ENCODE assay signal across 8 mouse cellular contexts in the genomic region with DNA sequence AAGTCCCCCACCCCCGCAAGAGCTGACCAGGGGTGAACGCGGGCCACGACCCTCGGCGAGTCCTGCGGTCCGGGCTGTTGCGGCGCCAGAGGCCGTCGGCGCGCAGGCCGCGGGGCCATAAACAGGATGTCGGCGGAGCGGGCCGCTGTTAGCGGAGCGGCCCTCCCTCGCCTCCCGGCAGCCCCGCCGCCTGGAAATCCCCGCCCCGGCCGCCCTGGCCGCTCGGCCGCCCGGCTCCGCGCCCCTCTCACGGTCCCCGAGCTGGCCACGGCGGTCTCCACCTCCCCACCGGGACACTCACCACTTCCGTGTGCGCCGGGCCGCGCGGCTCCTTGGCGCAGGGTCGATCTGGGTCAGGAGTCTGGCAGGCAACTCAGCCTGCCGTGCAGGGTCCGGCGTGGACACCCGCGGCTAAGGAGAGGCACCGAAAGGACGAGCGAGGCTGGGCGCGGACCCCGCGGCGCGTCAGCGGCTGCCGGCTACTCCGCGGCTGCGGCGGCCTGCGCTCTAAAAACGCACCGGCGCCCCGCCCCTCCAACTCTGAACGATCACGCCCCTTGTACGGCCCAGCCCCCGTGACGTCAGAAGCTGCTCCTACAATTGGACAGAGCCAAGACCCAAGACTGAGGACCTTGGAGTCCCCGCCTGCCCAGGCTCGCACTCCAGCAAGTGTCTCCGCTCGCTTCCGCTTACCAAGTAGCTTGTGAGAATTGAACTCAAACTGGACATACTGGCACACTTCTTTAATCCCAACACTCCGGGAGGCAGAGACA. TPM values are rescaled to one million over a fixed set of nuclear protein-coding genes. Genes with fewer than 3 reads are reported as not detected.
A peak's percentile ranks its signal among the peaks of the same experiment; 100 is the strongest.
DNase-seq lines count a peak whose midpoint lies in the region; ATAC-seq and TF ChIP-seq lines count a peak whose summit lies in the region.

A gene (minus strand): TSS at position 542 of the 773 bp plus-strand sequence.

- H3K27ac ChIP-seq in bone marrow, adult 2 months (ENCODE audit: control insufficient read depth, insufficient read depth, low read depth, low read length, poor library complexity): peak within 1 kb of the TSS; percentile 99
- peak within 1 kb of the TSS; percentile 91 for H3K27ac ChIP-seq in embryonic facial prominence, embryonic 15.5 days (replicated peaks)
- peak within 1 kb of the TSS; percentile 87 for H3K27ac ChIP-seq in limb, embryonic 14.5 days (replicated peaks; ENCODE audit: low read depth, low read length)
- peak within 1 kb of the TSS; percentile 73 for H3K27ac ChIP-seq in midbrain, postnatal 0 days (ENCODE audit: low read depth, low read length)

- peak within 1 kb of the TSS; percentile 88 for H3K4me3 ChIP-seq in bone marrow, adult 2 months (replicated peaks; ENCODE audit: control insufficient read depth, low read depth, low read length)
- peak within 1 kb of the TSS; percentile 84 for H3K4me3 ChIP-seq in embryonic facial prominence, embryonic 15.5 days (replicated peaks)
- H3K4me3 ChIP-seq in limb, embryonic 14.5 days (replicated peaks; ENCODE audit: low read length): peak within 1 kb of the TSS; percentile 100
- H3K4me3 ChIP-seq in midbrain, postnatal 0 days (ENCODE audit: low read depth, low read length): peak within 1 kb of the TSS; percentile 97

- peak; percentile 98 for DNase-seq in 416B (ENCODE audit: low read depth)
- peak; percentile 99 for DNase-seq in heart, adult 8-10 months (ENCODE audit: low spot score)
- peak; percentile 99 for DNase-seq in kidney, adult 9 months
- peak; percentile 97 for DNase-seq in limb, embryonic 14.5 days (ENCODE audit: low spot score)
- DNase-seq in midbrain, postnatal 0 days (ENCODE audit: low spot score): peak; percentile 98
- DNase-seq in spleen, postnatal 14 days (ENCODE audit: low spot score in 2 of 2): peak; percentile 95 to 97

- no peaks in the 10 kb centered on the region for H3K36me3 ChIP-seq in embryonic facial prominence, embryonic 15.5 days
- no peaks in the 10 kb centered on the region for H3K36me3 ChIP-seq in limb, embryonic 14.5 days (ENCODE audit: control insufficient read depth, insufficient read depth, low read length)
- no peaks in the 10 kb centered on the region for H3K36me3 ChIP-seq in midbrain, postnatal 0 days (ENCODE audit: insufficient read depth, low read length)

- peak within 1 kb of the TSS; percentile 74 for H3K9ac ChIP-seq in embryonic facial prominence, embryonic 15.5 days
- H3K9ac ChIP-seq in limb, embryonic 14.5 days (ENCODE audit: low read depth, low read length, severe bottlenecking): peak within 1 kb of the TSS; percentile 92
- H3K9ac ChIP-seq in midbrain, postnatal 0 days (replicated peaks; ENCODE audit: low read length, poor library complexity, severe bottlenecking): peak within 1 kb of the TSS; percentile 90

- peak within 1 kb of the TSS; percentile 59 for H3K4me2 ChIP-seq in embryonic facial prominence, embryonic 15.5 days (replicated peaks)
- H3K4me2 ChIP-seq in limb, embryonic 14.5 days (replicated peaks; ENCODE audit: low read depth, low read length, severe bottlenecking): peak within 1 kb of the TSS; percentile 86
- peak within 1 kb of the TSS; percentile 68 for H3K4me2 ChIP-seq in midbrain, postnatal 0 days (ENCODE audit: low read depth, low read length, poor library complexity, severe bottlenecking)

- H3K9me3 ChIP-seq in embryonic facial prominence, embryonic 15.5 days (replicated peaks): no peaks in the 10 kb centered on the region
- no peaks in the 10 kb centered on the region for H3K9me3 ChIP-seq in limb, embryonic 14.5 days (ENCODE audit: control insufficient read depth, low read length)
- no peaks in the 10 kb centered on the region for H3K9me3 ChIP-seq in midbrain, postnatal 0 days (ENCODE audit: low read length)

- under 1% methylated on average over 84 of the region's 84 CpGs for WGBS in bone marrow, adult 2 months
- under 1% methylated on average over 84 of the region's 84 CpGs for WGBS in embryonic facial prominence, embryonic 15.5 days
- under 1% methylated on average over 38 of the region's 84 CpGs for WGBS in limb, embryonic 14.5 days
- under 1% methylated on average over 72 of the region's 84 CpGs for WGBS in midbrain, postnatal 0 days

- ATAC-seq in embryonic facial prominence, embryonic 15.5 days (ENCODE audit: insufficient number of reproducible peaks, low FRiP score, low TSS enrichment, low read depth): peak; percentile 98
- ATAC-seq in limb, embryonic 14.5 days (ENCODE audit: low FRiP score, low read depth): peak; percentile 100
- peak; percentile 97 for ATAC-seq in midbrain, postnatal 0 days (ENCODE audit: low FRiP score)

- peaks cover 7% of the 10 kb centered on the region; the same call in 1 of the 2 replicates for H3K4me1 ChIP-seq in bone marrow, adult 2 months (ENCODE audit: control insufficient read depth, insufficient read depth, low read length)
- 0 out of 2 replicates have a peak, but pooled peaks cover 8% of the 10 kb centered on the region for H3K4me1 ChIP-seq in embryonic facial prominence, embryonic 15.5 days
- H3K4me1 ChIP-seq in limb, embryonic 14.5 days (ENCODE audit: control insufficient read depth, insufficient read depth, low read length): peaks cover 9% of the 10 kb centered on the region; the same call in 1 of the 2 replicates
- H3K4me1 ChIP-seq in midbrain, postnatal 0 days (ENCODE audit: insufficient read depth, low read length): no peaks in the 10 kb centered on the region

- no peaks in the 10 kb centered on the region for H3K27me3 ChIP-seq in embryonic facial prominence, embryonic 15.5 days
- H3K27me3 ChIP-seq in limb, embryonic 14.5 days (ENCODE audit: control insufficient read depth, insufficient read depth, low read length): no peaks in the 10 kb centered on the region
- no peaks in the 10 kb centered on the region for H3K27me3 ChIP-seq in midbrain, postnatal 0 days (ENCODE audit: insufficient read depth, low read length)

- TF ChIP-seq CTCF in bone marrow, adult 2 months (IDR thresholded peaks at IDR 0.05; ENCODE audit: control insufficient read depth, insufficient read depth, low read length): peak; percentile 14; the same call in 1 of the 2 replicates
- no peak for TF ChIP-seq CTCF in midbrain, postnatal 0 days (IDR thresholded peaks at IDR 0.05)

- TF ChIP-seq POLR2A in bone marrow, adult 2 months (IDR thresholded peaks at IDR 0.05; ENCODE audit: borderline replicate concordance, control insufficient read depth, low read depth, low read length): peak; percentile 98; the same call in 1 of the 2 replicates
- peak; percentile 85 for TF ChIP-seq POLR2A in limb, embryonic 14.5 days (IDR thresholded peaks at IDR 0.05; ENCODE audit: borderline replicate concordance, extremely low read depth, insufficient read depth, insufficient read length)

RNA-seq across cellular contexts. Expression of the gene that starts here (rescaled TPM):
- 29.3 and 44.7 TPM in 2 replicates for polyA plus RNA-seq in bone marrow, adult 2 months (2011; ENCODE audit: insufficient read depth, insufficient read length, low replicate concordance, missing spikeins)
- 80.2 and 81.4 TPM in 2 replicates for polyA plus RNA-seq in embryonic facial prominence, embryonic 15.5 days (2015; fragmentation: Nextera tagmentation; extraction: Ambion mirVana)
- total RNA-seq in heart, adult 8-10 months (2022): 100 to 1,000 TPM in 1 of 4 experiments, 10 to 100 TPM in 3; 80.9 to 106 (median 90.0) TPM
- polyA plus RNA-seq in limb, embryonic 14.5 days (2012; rRNA removed): 50.0 and 59.7 TPM in 2 replicates
- polyA plus RNA-seq in limb, embryonic 14.5 days (2014; fragmentation: Nextera tagmentation; extraction: Ambion mirVana): 105 and 111 TPM in 2 replicates
- 76.1 and 87.5 TPM in 2 replicates for total RNA-seq in midbrain, postnatal 0 days (2014; rRNA removed)
- 82.7 and 91.9 TPM in 2 replicates for polyA plus RNA-seq in midbrain, postnatal 0 days (2015; fragmentation: Nextera tagmentation; extraction: Ambion mirVana)

Comparison
In these comparisons a context has a peak if more than half of its experiments do, and no peak if none do; other contexts are left out.
1. Peak in every context shown above with its lines: DNase-seq, ATAC-seq, H3K4me3 ChIP-seq and H3K27ac ChIP-seq.